Mouse (Mus musculus): Measurements from ENCODE around the gene Serinc1. TPM values are rescaled to one million over a fixed set of nuclear protein-coding genes. Genes with fewer than 3 reads are reported as not detected.

Gene Serinc1
- polyA plus RNA-seq, 1 experiment from 2014 or later, result 86.5 TPM

DNA sequence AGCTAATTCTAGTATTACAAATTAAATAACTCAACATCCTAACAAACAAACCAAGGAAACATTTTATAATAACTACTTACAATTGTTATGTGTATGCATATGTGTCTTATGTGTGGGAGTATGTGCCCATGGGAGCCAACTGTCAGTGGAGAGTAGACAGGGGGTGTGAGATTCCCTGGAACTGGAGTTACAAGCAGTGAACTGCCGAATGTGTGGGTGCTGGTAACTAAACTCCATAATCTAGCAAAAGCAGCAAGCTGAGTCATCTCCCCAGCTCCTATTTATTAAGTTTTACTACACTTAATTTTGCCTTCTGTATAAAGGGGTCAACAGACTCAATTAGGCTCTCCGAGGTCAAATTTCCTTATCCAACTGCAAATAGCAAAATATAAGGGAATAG, 1.3 kb downstream of the Serinc1 start:
- peak overlapping the region; percentile 93 for H3K4me3 ChIP-seq (ENCODE audit: low read depth, low read length)
- ATAC-seq (ENCODE audit: low FRiP score, low TSS enrichment) (no peak), DNase-seq (ENCODE audit: low spot score) (no peak)
- 59% methylated on average over 2 of the region's 2 CpGs for WGBS
- H3K4me2 ChIP-seq (replicated peaks; ENCODE audit: low read depth), result peak overlapping the region; percentile 58
- no peak for TF ChIP-seq CTCF (IDR thresholded peaks at IDR 0.05; ENCODE audit: low read depth)
- TF ChIP-seq EP300 (optimal IDR thresholded peaks at IDR 0.05), result no peak
- H3K27ac ChIP-seq (replicated peaks), result no peak overlapping the region
- no peak overlapping the region for H3K9ac ChIP-seq (ENCODE audit: low read length)
- H3K27me3 ChIP-seq (ENCODE audit: control insufficient read depth, insufficient read depth, low read length), result no peaks in the 10 kb centered on the region
- peaks cover 3% of the 10 kb centered on the region; the same call in 1 of the 2 replicates for H3K4me1 ChIP-seq (replicated peaks; ENCODE audit: control insufficient read depth, insufficient read depth)
- H3K36me3 ChIP-seq (ENCODE audit: control insufficient read depth, insufficient read depth, low read length), result no peaks in the 10 kb centered on the region
- no peaks in the 10 kb centered on the region for H3K9me3 ChIP-seq (ENCODE audit: control insufficient read depth, low read length)

- ATAC-seq (ENCODE audit: low FRiP score, low TSS enrichment) (no peak), DNase-seq (ENCODE audit: low spot score) (no peak)
- no peak overlapping the region for H3K9ac ChIP-seq (ENCODE audit: low read length)
- no peaks in the 10 kb centered on the region for H3K27me3 ChIP-seq (ENCODE audit: control insufficient read depth, insufficient read depth, low read length)
- peaks cover 3% of the 10 kb centered on the region; the same call in 1 of the 2 replicates for H3K4me1 ChIP-seq (replicated peaks; ENCODE audit: control insufficient read depth, insufficient read depth)
- WGBS, result 94% methylated on average over 5 of the region's 5 CpGs
- H3K4me3 ChIP-seq (ENCODE audit: low read depth, low read length), result no peak overlapping the region
- TF ChIP-seq CTCF (IDR thresholded peaks at IDR 0.05; ENCODE audit: low read depth), result no peak
- TF ChIP-seq EP300 (optimal IDR thresholded peaks at IDR 0.05), result no peak
- H3K4me2 ChIP-seq (replicated peaks; ENCODE audit: low read depth), result no peak overlapping the region
- H3K27ac ChIP-seq (replicated peaks), result no peak overlapping the region
- 0 out of 2 replicates have a peak, but pooled peaks cover 11% of the 10 kb centered on the region for H3K36me3 ChIP-seq (ENCODE audit: control insufficient read depth, insufficient read depth, low read length)
- H3K9me3 ChIP-seq (ENCODE audit: control insufficient read depth, low read length), result no peaks in the 10 kb centered on the region
These were observed 5.9 kb downstream of the Serinc1 start for GRCm38 (mm10) chr10:57526469-57526868.

GRCm38 (mm10) chr10:57515278-57515677, 17.1 kb downstream of the Serinc1 start:
- no peaks in the 10 kb centered on the region for H3K9me3 ChIP-seq (ENCODE audit: control insufficient read depth, low read length)
- H3K9ac ChIP-seq (ENCODE audit: low read length), result no peak overlapping the region
- H3K27ac ChIP-seq (replicated peaks), result no peak overlapping the region
- no peaks in the 10 kb centered on the region for H3K4me1 ChIP-seq (replicated peaks; ENCODE audit: control insufficient read depth, insufficient read depth)
- TF ChIP-seq EP300 (optimal IDR thresholded peaks at IDR 0.05) (no peak), CTCF (IDR thresholded peaks at IDR 0.05; ENCODE audit: low read depth) (no peak)
- H3K27me3 ChIP-seq (ENCODE audit: control insufficient read depth, insufficient read depth, low read length), result no peaks in the 10 kb centered on the region
- no peak overlapping the region for H3K4me3 ChIP-seq (ENCODE audit: low read depth, low read length)
- WGBS, result 64% methylated on average over 1 of the region's 1 CpGs
- no peak for DNase-seq (ENCODE audit: low spot score)
- no peak overlapping the region for H3K4me2 ChIP-seq (replicated peaks; ENCODE audit: low read depth)
- H3K36me3 ChIP-seq (ENCODE audit: control insufficient read depth, insufficient read depth, low read length), result peaks cover 13% of the 10 kb centered on the region
- no peak for ATAC-seq (ENCODE audit: low FRiP score, low TSS enrichment)

- Histone ChIP-seq H3K4me2 (replicated peaks; ENCODE audit: low read depth) (no peak overlapping the region), H3K4me3 (ENCODE audit: low read depth, low read length) (no peak overlapping the region), H3K36me3 (ENCODE audit: control insufficient read depth, insufficient read depth, low read length) (peaks cover 13% of the 10 kb centered on the region), H3K9me3 (ENCODE audit: control insufficient read depth, low read length) (no peaks in the 10 kb centered on the region), H3K27me3 (ENCODE audit: control insufficient read depth, insufficient read depth, low read length) (no peaks in the 10 kb centered on the region), H3K27ac (replicated peaks) (no peak overlapping the region), H3K9ac (ENCODE audit: low read length) (no peak overlapping the region), H3K4me1 (replicated peaks; ENCODE audit: control insufficient read depth, insufficient read depth) (no peaks in the 10 kb centered on the region)
- no peak for ATAC-seq (ENCODE audit: low FRiP score, low TSS enrichment)
- TF ChIP-seq EP300 (optimal IDR thresholded peaks at IDR 0.05) (no peak), CTCF (IDR thresholded peaks at IDR 0.05; ENCODE audit: low read depth) (no peak)
- 99% methylated on average over 2 of the region's 2 CpGs for WGBS
- no peak for DNase-seq (ENCODE audit: low spot score)
These were observed 17.7 kb downstream of the Serinc1 start for GRCm38 (mm10) chr10:57514616-57515015.

- ATAC-seq (ENCODE audit: low FRiP score, low TSS enrichment), result peak; percentile 76; the same call in 1 of the 2 replicates
- H3K4me1 ChIP-seq (replicated peaks; ENCODE audit: control insufficient read depth, insufficient read depth), result no peaks in the 10 kb centered on the region
- no peak for TF ChIP-seq CTCF (IDR thresholded peaks at IDR 0.05; ENCODE audit: low read depth)
- TF ChIP-seq EP300 (optimal IDR thresholded peaks at IDR 0.05), result no peak
- H3K9me3 ChIP-seq (ENCODE audit: control insufficient read depth, low read length), result no peaks in the 10 kb centered on the region
- no peaks in the 10 kb centered on the region for H3K36me3 ChIP-seq (ENCODE audit: control insufficient read depth, insufficient read depth, low read length)
- no peak overlapping the region for H3K4me2 ChIP-seq (replicated peaks; ENCODE audit: low read depth)
- DNase-seq (ENCODE audit: low spot score), result no peak
- H3K27me3 ChIP-seq (ENCODE audit: control insufficient read depth, insufficient read depth, low read length), result no peaks in the 10 kb centered on the region
- 59% methylated on average over 9 of the region's 9 CpGs for WGBS
- H3K4me3 ChIP-seq (ENCODE audit: low read depth, low read length), result no peak overlapping the region
- H3K27ac ChIP-seq (replicated peaks), result no peak overlapping the region
- no peak overlapping the region for H3K9ac ChIP-seq (ENCODE audit: low read length)
These were observed 32.7 kb downstream of the Serinc1 start for GRCm38 (mm10) chr10:57499414-57500156.

GRCm38 (mm10) chr10:57492050-57492449, 40.3 kb downstream of the Serinc1 start:
- no peak overlapping the region for H3K9ac ChIP-seq (ENCODE audit: low read length)
- ATAC-seq (ENCODE audit: low FRiP score, low TSS enrichment) (peak; percentile 70), DNase-seq (ENCODE audit: low spot score) (no peak)
- no peak overlapping the region for H3K4me3 ChIP-seq (ENCODE audit: low read depth, low read length)
- H3K4me1 ChIP-seq (replicated peaks; ENCODE audit: control insufficient read depth, insufficient read depth), result no peaks in the 10 kb centered on the region
- H3K36me3 ChIP-seq (ENCODE audit: control insufficient read depth, insufficient read depth, low read length), result no peaks in the 10 kb centered on the region
- H3K4me2 ChIP-seq (replicated peaks; ENCODE audit: low read depth), result no peak overlapping the region
- no peak overlapping the region for H3K27ac ChIP-seq (replicated peaks)
- 78% methylated on average over 2 of the region's 2 CpGs for WGBS
- H3K27me3 ChIP-seq (ENCODE audit: control insufficient read depth, insufficient read depth, low read length), result no peaks in the 10 kb centered on the region
- H3K9me3 ChIP-seq (ENCODE audit: control insufficient read depth, low read length), result no peaks in the 10 kb centered on the region
- no peak for TF ChIP-seq EP300 (optimal IDR thresholded peaks at IDR 0.05)
- TF ChIP-seq CTCF (IDR thresholded peaks at IDR 0.05; ENCODE audit: low read depth), result no peak
